Mouse (Mus musculus) lung, embryonic 14.5 days (tissue): ENCODE results near the gene Tmem238. TPM values are rescaled to one million over a fixed set of nuclear protein-coding genes. Genes with fewer than 3 reads are reported as not detected.
A peak's percentile ranks its signal among the peaks of the same experiment; 100 is the strongest.

Experiments used
- ATAC-seq: fragments of 200-750 bp; cut with Nextera tagmentation; 2 replicates; pipeline ENCODE4 v1.8.0; 2017; ENCODE audit warnings: mild to moderate bottlenecking, moderate TSS enrichment, moderate library complexity; ENCODE audit not compliant: insufficient read depth
- DNase-seq: peaks from one replicate; pipeline ENCODE4 v3.0.0-alpha.2; 2015
- H3K27ac ChIP-seq: fragments of 300-500 bp; sonication (generic); 2 replicates; pipeline ENCODE4 v1.5.1; 2014; ENCODE audit warnings: low read depth, mild to moderate bottlenecking, moderate library complexity
- H3K27me3 ChIP-seq: fragments of 300-500 bp; sonication (generic); 2 replicates; pipeline ENCODE4 v1.6.1; 2014; ENCODE audit warnings: low read length, control low read depth; ENCODE audit not compliant: insufficient read depth
- H3K36me3 ChIP-seq: fragments of 300-500 bp; sonication (generic); 2 replicates; pipeline ENCODE4 v1.6.1; 2014; ENCODE audit warnings: control low read depth; ENCODE audit not compliant: insufficient read depth
- H3K4me1 ChIP-seq: fragments of 300-500 bp; sonication (generic); 2 replicates; pipeline ENCODE4 v1.6.1; 2014; ENCODE audit warnings: antibody characterized with exemption, control low read depth; ENCODE audit not compliant: insufficient read depth
- H3K4me2 ChIP-seq: fragments of 300-500 bp; sonication (generic); 2 replicates; pipeline ENCODE4 v1.6.1; 2014; ENCODE audit warnings: mild to moderate bottlenecking
- H3K4me3 ChIP-seq: fragments of 300-500 bp; sonication (generic); 2 replicates; pipeline ENCODE4 v1.5.1; 2014; ENCODE audit warnings: low read depth, low read length
- H3K9ac ChIP-seq: fragments of 300-500 bp; sonication (generic); 2 replicates; pipeline ENCODE4 v1.6.1; 2014
- H3K9me3 ChIP-seq: fragments of 300-500 bp; sonication (generic); 2 replicates; pipeline ENCODE4 v1.6.1; 2016; ENCODE audit warnings: low read depth, low read length, control low read depth
- CTCF ChIP-seq: IDR thresholded peaks from 2 replicates; pipeline ENCODE4 v1.5.1; 2016; ENCODE audit warnings: antibody characterized with exemption, low read depth
- whole genome bisulfite sequencing: fragments of 180-500 bp; shearing (Covaris S2); extraction: QIAGEN DNeasy Blood & Tissue Kit; methylation state at CpG from one replicate; pipeline ENCODE4 v1.1.7; 2014; 5-methylcytosine and 5-hydroxymethylcytosine counted together
- polyA plus RNA-seq: library from polyadenylated mRNA; unstranded; fragments of >200 nt; fragmentation: Nextera tagmentation; extraction: Ambion mirVana; gene quantifications from 2 replicates; pipeline ENCODE4 v1.2.1, GENCODE M21; 2014

Gene Tmem238
- polyA plus RNA-seq, 1 experiment from 2014 or later: 11.7 TPM

DNA sequence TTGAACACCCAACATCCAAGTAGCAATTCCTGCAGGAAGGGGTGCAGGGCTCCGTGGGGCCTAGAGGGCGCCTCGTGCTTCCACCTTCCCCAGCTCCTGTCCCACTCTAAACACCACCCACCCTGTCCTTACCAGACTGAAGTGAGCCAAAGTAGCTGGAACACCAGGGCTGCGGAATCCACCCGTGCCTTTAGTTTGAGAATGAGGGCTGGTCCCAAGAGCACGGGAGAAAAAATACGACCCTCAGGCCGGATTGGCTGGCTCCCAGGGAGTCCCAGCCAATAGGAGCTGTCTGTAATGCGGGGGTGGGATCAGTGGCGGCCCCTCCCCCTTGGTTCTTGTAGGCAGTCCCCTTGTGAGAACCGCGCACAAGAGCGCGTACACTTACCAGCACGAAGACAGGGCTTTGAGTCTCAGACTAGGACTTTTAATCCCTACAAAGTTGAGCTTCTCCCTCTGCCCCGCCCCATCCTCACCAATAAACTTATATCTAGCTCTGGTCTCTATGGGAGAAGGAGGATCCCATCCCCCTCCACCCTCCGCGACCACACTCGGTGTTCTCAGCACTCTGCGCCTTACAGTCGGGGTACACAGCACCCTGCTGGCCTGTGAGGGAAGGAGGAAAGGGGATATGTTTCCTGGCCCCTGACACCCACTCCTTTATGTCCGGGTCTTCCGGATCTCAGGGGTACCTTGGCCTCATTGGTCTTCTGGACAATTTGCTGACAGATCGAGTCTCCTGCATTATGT is 36.5 kb downstream of the Tmem238 start, which contains the start of gene Cox6b2:
Cox6b2 (minus strand) TSS at position 274 of the 750 bp plus-strand sequence.
- H3K9me3 ChIP-seq: no peaks in the 10 kb centered on the region
- peak within 1 kb of the TSS; percentile 41 for H3K4me3 ChIP-seq

DNA sequence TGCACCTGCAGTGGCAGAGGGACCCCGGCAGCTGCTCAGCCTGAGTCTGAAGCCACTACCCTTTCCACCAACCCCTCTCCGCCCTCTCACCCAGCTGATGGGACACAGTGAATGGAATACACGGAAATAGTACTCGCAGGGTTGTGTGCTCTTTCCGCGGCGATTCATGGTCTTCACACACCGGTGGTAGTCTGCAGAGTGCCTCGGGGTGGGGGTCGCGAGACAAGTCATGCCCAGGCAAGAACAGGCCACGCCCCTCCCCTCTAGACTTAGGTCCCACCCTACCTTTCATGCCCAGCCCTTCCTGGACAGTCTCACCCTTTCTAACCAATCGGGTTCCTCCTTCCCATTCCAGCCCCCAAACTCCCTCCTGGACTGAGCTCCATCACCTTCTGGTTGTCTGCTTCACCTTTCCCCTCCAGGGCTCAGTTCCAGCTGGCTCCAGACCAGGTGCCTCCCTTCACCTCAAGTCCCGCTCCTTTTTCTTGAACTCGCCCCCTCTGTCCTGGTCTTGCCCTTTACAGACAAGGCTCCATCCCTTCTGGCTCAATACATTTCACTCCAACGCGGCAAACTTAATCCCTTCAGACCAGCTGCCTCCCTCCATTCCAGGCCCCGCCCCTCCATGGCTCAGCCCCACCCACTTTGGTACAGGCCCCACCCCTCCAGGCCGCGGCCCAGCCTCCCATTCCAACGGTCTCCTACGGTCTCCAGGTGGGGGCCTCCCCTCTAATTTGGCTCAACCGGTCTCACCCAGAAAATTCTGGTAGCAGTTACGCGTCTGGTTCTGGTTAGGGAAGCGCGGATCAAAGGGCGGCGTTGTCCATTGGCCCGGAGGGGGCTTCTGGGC is 37.3 kb downstream of the Tmem238 start:
- WGBS: 2% methylated on average over 29 of the region's 30 CpGs
- Histone ChIP-seq H3K27me3 (no peaks in the 10 kb centered on the region), H3K9me3 (no peaks in the 10 kb centered on the region), H3K4me2 (peak overlapping the region; percentile 60), H3K36me3 (peaks cover under 1% of the 10 kb centered on the region; the same call in 1 of the 2 replicates), H3K27ac (0 out of 2 replicates have a peak overlapping the region, but pooled peaks have one; percentile 22), H3K9ac (peak overlapping the region; percentile 13; the same call in 1 of the 2 replicates), H3K4me1 (peaks cover 3% of the 10 kb centered on the region; the same call in 1 of the 2 replicates), H3K4me3 (peak overlapping the region; percentile 41)
- peak; percentile 81 for ATAC-seq
- no peak for TF ChIP-seq CTCF
- peak; percentile 41 for DNase-seq

More for the DNA sequence above, 36.5 kb downstream of the Tmem238 start, which contains the start of gene Cox6b2:
- DNase-seq: peak; percentile 96
- TF ChIP-seq CTCF: peak; percentile 27; the same call in 1 of the 2 replicates
- peaks cover 3% of the 10 kb centered on the region; the same call in 1 of the 2 replicates for H3K4me1 ChIP-seq
- 2% methylated on average over 24 of the region's 24 CpGs for WGBS
- H3K4me2 ChIP-seq: peak within 1 kb of the TSS; percentile 60
- ATAC-seq: peak; percentile 94
- H3K27me3 ChIP-seq: no peaks in the 10 kb centered on the region
- peak within 1 kb of the TSS; percentile 22; the same call in 1 of the 2 replicates for H3K27ac ChIP-seq
- peak within 1 kb of the TSS; percentile 13; the same call in 1 of the 2 replicates for H3K9ac ChIP-seq
- no peaks in the 10 kb centered on the region for H3K36me3 ChIP-seq

DNA sequence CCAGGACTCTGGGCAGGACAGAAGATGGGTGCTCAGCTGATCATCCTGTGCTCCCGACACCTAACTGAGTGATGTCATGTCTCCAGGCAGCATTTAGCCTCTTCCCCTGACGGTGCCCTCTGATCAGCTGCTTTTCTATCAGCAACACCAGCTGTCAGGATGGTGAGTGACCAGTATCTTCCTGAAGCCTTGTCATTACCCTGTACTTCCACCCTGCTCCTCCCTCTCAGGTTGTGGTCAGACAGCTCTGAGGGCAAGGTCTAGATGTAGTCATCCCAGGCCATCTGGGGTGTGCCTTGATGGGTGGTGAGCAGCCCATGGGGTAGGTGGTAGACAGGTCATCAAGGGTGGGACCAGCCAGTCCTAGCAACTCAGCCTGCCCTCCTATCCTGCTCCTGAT is 40.3 kb downstream of the Tmem238 start:
- ATAC-seq: no peak
- Histone ChIP-seq H3K27me3 (no peaks in the 10 kb centered on the region), H3K9me3 (no peaks in the 10 kb centered on the region), H3K4me1 (peaks cover 3% of the 10 kb centered on the region; the same call in 1 of the 2 replicates), H3K27ac (no peak overlapping the region), H3K9ac (no peak overlapping the region), H3K4me2 (no peak overlapping the region), H3K4me3 (no peak overlapping the region), H3K36me3 (peaks cover 22% of the 10 kb centered on the region)
- no peak for DNase-seq
- no peak for TF ChIP-seq CTCF
- 78% methylated on average over 2 of the region's 2 CpGs for WGBS

DNA sequence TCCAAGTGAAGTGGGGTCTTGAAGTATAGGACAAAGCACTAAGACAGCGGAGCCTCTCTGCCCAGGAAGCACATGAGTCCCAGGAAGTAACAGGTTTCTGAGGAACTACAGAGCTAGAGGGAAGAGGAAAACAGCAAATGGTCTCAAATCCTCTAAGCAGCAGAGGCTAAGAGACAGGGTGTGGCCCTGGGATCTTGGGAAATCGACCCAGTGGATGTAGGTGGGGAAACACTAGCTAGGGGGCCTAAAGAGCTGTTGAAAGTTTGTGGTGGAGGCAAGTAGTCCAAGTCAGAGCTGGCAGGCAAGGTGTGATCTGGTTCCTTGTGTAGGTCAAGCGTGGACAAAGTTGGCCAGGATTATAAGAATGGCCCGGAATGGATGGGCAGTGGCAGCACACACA is 41.1 kb downstream of the Tmem238 start:
- no peak overlapping the region for H3K4me2 ChIP-seq
- H3K36me3 ChIP-seq: peaks cover 27% of the 10 kb centered on the region
- H3K9me3 ChIP-seq: no peaks in the 10 kb centered on the region
- WGBS: 69% methylated on average over 4 of the region's 4 CpGs
- H3K9ac ChIP-seq: no peak overlapping the region
- ATAC-seq (no peak), DNase-seq (no peak)
- H3K4me1 ChIP-seq: peaks cover 3% of the 10 kb centered on the region; the same call in 1 of the 2 replicates
- TF ChIP-seq CTCF: no peak
- H3K4me3 ChIP-seq: no peak overlapping the region
- no peaks in the 10 kb centered on the region for H3K27me3 ChIP-seq
- no peak overlapping the region; the same call in 1 of the 2 replicates for H3K27ac ChIP-seq

DNA sequence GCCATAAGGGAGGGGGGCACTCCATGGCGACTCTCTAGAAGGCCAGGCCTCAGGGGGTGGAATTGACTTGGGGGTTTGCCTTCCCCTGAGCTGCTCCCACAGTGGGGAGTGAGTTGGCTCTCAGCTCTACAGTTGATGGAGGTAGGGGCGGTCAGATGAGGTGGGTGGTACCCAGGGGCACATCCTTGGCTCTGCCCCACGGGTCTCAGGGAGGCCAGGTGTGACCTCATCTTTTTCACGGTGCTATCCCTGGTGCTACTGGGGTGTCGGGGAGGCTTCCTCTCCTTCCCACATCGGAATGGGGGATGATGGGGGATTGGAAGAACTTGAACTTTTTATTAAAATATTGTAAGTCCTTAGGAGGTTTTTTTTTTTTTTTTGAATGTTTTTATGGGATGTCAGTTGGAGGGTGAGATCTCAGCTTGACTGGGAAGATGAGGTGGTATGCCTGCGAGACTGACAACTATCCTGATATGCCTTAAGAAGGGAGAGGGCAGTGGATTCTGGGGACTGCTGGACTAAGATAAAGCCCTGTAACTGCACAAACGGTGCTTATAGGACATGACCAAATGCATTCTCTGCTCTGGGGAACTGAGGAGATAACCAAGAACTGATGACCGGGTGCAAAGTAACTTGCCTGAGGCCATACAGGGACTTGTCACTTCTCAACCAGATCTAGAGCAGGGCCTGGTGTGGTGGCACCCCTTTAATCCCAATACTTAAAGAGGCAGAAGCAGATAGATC is 42.1 kb downstream of the Tmem238 start:
- Histone ChIP-seq H3K27ac (no peak overlapping the region), H3K4me3 (no peak overlapping the region), H3K4me1 (peaks cover 3% of the 10 kb centered on the region; the same call in 1 of the 2 replicates), H3K36me3 (peaks cover 36% of the 10 kb centered on the region), H3K4me2 (no peak overlapping the region), H3K27me3 (no peaks in the 10 kb centered on the region), H3K9ac (no peak overlapping the region), H3K9me3 (no peaks in the 10 kb centered on the region)
- no peak for ATAC-seq
- TF ChIP-seq CTCF: no peak
- DNase-seq: no peak
- WGBS: 59% methylated on average over 9 of the region's 9 CpGs

DNA sequence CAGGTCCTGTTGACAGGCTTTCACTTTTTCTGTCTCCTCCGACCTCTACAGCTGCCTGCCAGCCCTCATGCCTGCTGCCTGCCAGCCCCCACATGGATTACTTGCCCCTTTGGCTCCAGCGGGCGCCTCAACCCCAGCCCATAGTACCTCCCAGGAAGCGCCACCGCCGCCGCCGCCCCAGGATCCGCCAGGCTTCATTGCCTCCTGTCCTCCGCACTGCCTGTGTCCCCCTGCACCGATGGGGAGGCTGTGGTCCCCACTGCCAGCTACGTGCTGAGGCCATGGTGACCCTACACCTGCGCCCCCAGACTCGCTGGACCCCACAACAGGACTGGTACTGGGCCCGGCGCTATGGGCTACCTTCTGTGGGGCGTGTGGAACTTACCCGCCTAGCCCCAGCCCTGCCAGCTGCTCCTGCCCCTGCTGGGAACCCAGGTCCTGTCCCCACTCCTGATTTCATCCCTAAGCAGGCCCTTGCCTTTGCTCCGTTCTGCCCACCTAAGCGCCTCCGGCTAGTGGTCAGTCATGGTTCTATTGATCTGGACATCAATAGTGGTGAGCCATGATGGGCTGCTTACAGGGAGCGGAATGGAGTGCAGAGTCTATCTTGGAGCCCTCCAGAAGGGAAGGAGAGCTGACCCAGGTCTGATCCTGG is 43.0 kb downstream of the Tmem238 start:
- TF ChIP-seq CTCF: no peak
- H3K4me2 ChIP-seq: no peak overlapping the region
- no peak overlapping the region for H3K27ac ChIP-seq
- WGBS: 85% methylated on average over 22 of the region's 22 CpGs
- H3K9me3 ChIP-seq: no peaks in the 10 kb centered on the region
- H3K36me3 ChIP-seq: peaks cover 39% of the 10 kb centered on the region
- DNase-seq (no peak), ATAC-seq (no peak)
- no peaks in the 10 kb centered on the region for H3K4me1 ChIP-seq
- H3K27me3 ChIP-seq: no peaks in the 10 kb centered on the region
- H3K4me3 ChIP-seq: no peak overlapping the region
- H3K9ac ChIP-seq: no peak overlapping the region
